Mouse (Mus musculus) spleen, adult 2 months (tissue): ENCODE results near the gene E130311K13Rik.

Experiments used
- CTCF ChIP-seq: fragments of 200-500 bp; IDR thresholded peaks from 2 replicates; pipeline ENCODE4 v1.5.1; 2011; ENCODE audit warnings: mild to moderate bottlenecking, inconsistent platforms; ENCODE audit not compliant: insufficient read depth, insufficient read length, insufficient replicate concordance; ENCODE audit errors: extremely low read depth
- POLR2A ChIP-seq: fragments of 200-500 bp; IDR thresholded peaks from 2 replicates; pipeline ENCODE4 v1.6.1; 2011; ENCODE audit warnings: low read depth, low read length, inconsistent platforms

- TF ChIP-seq POLR2A = no peak
- no peak for TF ChIP-seq CTCF
Observed at GRCm38 (mm10) chr3:63872818-63873217, 56.5 kb downstream of the E130311K13Rik start.
